Mouse (Mus musculus) E14TG2a.4 (cell line): ENCODE measurements around the gene Sh3d19.
A peak's percentile ranks its signal among the peaks of the same experiment; 100 is the strongest.

ENCODE experiments used
- CTCF ChIP-seq: conservative IDR thresholded peaks from 2 replicates; pipeline ENCODE4 v1.5.1; 2014; ENCODE audit warnings: low read length
- NANOG ChIP-seq: IDR thresholded peaks from 2 replicates; pipeline ENCODE4 v1.6.1; 2014; ENCODE audit warnings: borderline replicate concordance, low read length, mixed read lengths
- POU5F1 ChIP-seq: IDR thresholded peaks from 2 replicates; pipeline ENCODE4 v1.6.1; 2014; ENCODE audit warnings: low read length, borderline replicate concordance

GRCm38 (mm10) chr3:86069646-86070250, 98.8 kb downstream of the Sh3d19 start:
- TF ChIP-seq CTCF, result peak; percentile 36
- no peak for TF ChIP-seq NANOG
- no peak for TF ChIP-seq POU5F1
